Mouse (Mus musculus): ENCODE measurements around the gene Grap.
A peak's percentile ranks its signal among the peaks of the same experiment; 100 is the strongest.

Grap gene

DNA sequence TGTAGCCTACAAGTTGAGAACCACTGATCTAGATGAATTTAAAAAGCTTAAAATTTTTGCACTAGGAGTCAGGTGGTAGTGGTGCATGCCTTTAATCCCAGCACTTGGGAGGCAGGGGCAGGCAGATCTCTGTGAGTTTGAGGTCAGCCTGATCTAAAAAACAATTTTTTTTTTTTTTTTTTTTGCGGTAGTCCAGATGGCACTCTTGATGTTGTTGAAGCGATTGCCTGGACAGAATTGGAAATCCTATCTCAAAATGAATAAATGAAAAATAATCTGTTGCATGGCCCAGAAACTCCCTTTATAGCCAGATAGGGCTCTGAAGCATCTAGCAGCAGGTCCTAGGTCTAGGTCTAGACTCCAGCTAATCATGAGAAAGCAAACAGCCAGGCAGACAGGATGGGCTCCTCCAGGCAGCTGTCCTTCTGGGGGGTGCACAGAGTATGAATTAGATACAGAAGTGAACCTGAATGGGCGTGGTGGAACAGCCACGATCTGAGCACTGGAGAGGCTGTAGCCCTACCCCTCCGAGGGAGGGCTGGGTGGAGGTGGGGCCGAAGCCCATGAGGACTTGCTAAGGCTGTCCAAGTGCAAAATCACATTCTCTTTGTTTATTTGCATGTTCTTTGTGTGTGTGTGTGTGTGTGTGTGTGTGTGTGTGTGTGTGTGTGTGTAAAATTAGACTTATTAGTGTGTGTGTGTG, 3.2 kb downstream of the Grap start:
- peak; percentile 25 for DNase-seq (ENCODE audit: low read depth, low spot score)

DNA sequence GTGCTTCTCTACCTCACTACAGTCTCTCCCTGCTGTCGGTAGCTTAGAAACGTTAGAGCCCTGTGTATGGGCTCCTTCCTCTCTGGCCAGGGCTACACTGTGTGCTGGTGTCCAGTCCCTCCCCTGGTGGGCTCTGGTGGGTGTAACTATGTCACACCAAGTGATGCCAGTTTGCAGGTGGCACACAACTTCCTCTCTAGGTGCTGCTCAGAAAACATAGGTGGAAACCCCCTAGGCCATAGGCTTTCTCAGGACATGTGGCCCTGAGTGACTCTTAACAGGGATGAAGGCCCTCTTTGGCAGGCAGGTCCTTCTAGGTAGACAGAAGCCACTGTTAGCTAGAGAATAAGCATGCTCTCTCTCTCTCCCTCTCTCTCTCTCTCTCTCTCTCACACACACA, 4.4 kb downstream of the Grap start:
- DNase-seq (ENCODE audit: low read depth, low spot score): no peak

DNA sequence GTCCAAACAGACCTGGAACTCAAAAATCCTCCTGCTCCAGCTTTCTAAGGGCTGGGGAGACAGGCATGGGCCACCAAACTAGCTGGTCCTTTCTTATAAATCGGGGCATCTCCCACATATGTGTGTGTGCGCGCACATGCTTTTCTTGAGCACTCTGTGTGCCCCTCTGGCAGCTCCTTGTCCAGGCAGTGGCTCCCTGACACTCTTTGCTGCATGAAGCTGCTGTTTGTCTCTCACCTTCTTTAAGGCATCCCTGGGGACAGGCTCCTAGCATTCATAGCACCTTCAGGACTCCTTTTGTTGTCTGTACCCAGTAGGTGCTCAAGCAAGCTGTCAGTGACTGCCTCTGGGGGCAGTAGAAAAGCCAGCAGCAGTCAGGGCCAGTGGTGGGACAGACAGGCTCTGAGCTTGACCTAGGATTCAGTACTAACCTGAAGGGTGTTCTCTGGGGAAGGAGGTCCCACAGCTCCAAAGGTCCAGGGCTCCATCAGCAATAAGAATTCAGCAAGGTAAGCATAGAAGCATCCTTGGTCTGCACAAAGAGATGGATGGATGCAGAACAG, 5.4 kb downstream of the Grap start:
- DNase-seq (ENCODE audit: low read depth, low spot score): no peak

DNA sequence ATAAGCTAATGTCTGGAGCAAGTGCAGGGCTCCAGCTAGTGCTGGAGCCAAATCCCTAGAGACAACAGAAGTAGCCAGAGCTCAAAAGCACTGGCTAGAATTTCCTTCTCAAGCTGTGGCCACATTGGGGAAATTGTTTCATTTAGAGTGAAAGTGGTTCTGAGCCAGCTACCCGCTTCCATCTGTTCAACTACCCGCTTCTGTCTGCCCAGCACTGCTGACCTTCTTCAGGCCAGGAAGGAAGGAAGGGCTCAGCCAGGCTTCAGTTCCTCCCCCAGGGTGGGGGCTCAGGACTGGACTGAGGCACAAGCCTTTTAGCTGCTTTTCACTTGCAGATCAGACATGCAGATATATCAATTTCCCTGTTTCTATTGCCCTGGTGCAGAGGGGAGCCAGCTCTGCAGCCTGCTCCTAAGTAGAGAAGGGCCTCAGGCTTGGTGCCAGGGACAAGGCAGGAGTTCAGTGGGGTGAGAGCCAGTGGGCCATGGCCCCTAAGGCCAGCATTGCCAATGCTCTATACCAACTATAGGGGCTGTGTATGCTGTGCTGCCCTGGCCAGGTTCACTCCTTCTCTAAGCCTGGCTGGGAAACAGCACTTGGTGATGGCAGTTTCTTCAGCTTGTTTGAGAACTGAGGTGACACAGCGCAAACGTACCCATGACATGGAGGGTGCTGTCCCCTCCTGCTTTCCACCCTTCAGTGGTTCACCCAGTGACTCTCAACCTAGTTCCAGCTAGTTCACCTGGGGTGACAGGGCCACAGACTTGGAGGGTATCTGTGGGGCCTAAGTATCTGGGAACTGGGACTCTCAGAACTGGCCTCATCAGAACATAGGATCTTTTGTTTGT, 6.2 kb downstream of the Grap start:
- no peak for DNase-seq (ENCODE audit: low read depth, low spot score)

DNA sequence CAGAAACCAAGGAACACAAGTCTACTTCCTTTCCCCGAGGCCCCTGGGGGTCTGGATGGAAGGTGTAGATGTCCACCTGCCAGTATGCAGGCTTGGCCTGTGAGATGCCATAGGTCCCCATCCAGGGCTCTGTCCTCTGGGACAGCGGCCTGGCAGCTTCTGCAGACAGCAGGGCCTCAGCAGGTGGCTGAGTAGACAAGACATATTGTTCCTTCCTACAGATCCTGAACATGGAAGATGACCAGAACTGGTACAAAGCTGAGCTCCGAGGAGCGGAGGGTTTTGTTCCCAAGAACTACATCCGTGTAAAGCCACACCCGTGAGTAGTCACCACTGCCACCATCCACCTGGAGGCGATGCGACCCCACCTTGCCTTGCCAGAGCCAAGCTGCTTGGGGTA, 6.9 kb downstream of the Grap start:
- DNase-seq (ENCODE audit: low read depth, low spot score): no peak

DNA sequence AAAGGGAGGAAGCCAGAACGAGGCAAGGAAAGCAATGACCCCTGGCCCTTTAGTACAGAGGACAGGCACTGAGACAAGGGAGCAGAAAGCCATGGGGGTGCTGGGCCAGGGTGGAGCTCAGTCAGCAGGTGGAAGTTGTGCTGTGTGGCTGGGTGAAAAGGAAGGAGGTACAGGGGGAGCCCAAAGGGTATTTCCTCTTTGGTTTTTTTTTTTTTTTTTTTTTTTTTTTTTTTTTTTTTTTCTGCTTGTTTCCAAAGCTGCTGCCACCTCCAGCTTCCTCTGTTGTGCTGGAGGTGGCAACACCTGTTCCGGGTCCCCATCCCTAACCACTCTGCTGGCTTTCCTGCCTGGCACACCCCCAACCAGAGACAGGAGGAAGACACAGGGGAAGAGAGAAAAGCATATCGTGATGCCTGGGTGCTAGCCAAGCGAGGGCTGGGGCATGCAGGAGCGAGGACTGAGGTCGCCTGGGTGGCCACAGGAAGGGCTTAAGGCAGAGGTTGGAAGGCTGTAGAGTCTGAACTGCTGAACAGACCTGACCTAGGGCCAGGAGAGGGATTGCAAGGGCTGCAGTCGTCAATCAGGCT, 7.8 kb downstream of the Grap start:
- DNase-seq (ENCODE audit: low read depth, low spot score): no peak

DNA sequence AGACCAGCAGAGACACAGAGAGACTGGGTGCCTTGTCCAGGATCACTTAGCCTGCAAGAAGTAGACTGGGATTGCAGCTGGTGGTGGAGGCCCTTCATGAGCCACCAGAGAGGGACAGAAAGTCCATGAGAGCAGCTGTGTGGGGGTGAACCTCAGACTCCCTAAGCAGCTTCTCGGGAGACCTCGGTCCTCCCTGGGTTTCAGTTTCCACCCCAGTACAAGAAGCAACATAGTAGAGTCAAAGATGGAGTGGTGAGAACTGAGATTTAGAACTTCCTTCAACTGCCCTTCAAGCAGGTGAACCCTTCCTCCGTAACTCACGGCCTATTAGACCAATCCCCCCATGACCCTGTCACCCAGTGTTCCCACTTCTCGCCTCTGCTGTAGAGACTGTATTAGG, 9.1 kb downstream of the Grap start:
- DNase-seq (ENCODE audit: low read depth, low spot score): no peak

DNA sequence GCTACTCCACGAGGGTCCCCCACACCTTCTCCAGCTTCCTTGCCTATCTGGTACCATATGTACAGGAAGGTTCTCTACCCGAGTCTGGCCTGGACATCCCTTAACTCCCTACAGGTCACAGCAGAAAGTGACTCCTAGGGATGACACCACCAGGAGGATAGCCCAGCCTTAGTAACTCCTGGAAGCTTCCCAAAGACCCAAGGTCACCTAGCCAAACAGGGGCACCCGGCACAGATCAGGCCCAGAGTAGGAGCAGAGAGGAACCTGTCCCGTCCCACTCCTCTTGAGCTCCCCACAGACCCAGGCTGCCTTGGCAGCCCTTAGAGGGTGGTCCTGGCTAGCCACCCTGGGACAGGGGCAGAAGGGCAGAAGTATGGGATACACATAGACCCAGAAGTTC, 12.3 kb downstream of the Grap start:
- no peak for DNase-seq (ENCODE audit: low read depth, low spot score)

DNA sequence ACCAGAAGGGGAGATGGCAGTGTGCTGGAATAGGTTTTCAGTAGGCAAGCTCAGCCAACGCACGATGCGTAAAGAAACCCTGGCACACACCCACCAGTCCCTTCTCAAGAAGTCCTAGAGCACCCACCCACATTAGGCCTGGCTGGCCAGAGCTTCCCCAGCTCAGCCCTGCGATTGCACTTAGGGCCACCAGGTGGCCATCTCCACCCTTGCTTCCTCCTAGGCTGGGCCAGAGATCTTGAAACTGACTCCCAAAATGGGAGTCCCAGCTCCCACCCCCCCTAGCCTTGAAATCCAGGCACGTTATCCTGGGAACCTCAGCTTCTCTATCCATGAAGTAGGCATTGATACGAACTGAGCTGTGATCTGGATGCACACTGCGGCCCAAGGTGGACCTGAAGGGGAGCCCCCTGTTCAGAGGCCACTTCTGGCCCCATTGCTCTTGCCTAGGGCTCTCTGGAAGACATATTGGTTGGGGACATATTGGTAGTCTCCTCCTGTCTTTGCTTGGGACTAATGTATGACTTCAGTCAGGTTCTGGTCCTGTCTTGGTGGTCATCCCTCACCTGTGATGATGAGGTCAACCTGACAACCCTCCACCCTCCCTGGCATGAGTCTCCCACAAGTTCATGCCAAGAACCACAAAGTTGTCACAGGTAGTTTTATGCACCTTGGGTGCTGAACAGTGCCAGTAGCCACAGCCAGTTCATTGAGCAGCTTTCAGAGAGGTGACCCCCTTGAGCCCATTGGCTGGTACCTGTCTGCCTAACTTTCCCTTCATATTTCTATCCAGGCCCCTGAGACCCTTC, 13.1 kb downstream of the Grap start:
- peak; percentile 68 for DNase-seq (ENCODE audit: low read depth, low spot score)

DNA sequence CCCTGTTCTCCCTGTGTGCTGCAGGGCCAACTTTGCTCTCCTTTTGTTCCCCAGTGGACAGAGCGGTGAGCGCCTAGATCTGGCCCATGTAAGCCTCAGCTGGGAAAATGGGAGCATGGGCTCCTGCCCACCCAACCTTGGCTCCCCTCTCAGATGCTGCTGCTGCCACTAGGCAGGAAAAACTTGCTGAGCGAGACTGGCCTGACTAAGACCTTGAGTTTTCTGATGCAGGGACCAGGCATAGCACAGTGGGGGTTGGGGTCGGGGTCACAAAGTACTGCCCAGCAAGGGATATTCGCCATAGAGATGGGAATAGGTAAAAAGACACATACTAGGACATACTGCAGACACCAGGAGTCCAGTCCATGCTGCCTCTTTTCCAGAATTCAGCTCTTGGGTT, 14.2 kb downstream of the Grap start:
- DNase-seq (ENCODE audit: low read depth, low spot score): no peak

DNA sequence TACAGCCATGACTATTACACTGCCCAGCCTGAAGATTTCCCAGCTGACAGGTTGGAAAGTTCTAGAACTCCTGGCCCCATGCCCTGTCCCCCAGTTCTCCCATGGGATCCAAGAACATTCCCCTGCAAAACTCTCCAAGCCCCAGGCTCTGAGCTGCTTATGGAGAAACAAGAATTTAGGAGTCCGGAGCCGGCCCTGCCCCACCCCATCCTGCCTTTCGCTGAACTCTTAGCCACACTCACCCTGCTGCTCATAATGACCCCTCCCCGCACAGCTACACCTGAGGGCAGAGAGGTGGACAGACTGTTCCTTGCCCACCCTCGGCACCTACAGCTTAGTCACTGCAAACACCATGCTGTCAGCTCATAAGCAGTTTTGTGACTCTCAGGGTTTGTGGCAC, 14.7 kb downstream of the Grap start:
- no peak for DNase-seq (ENCODE audit: low read depth, low spot score)

DNA sequence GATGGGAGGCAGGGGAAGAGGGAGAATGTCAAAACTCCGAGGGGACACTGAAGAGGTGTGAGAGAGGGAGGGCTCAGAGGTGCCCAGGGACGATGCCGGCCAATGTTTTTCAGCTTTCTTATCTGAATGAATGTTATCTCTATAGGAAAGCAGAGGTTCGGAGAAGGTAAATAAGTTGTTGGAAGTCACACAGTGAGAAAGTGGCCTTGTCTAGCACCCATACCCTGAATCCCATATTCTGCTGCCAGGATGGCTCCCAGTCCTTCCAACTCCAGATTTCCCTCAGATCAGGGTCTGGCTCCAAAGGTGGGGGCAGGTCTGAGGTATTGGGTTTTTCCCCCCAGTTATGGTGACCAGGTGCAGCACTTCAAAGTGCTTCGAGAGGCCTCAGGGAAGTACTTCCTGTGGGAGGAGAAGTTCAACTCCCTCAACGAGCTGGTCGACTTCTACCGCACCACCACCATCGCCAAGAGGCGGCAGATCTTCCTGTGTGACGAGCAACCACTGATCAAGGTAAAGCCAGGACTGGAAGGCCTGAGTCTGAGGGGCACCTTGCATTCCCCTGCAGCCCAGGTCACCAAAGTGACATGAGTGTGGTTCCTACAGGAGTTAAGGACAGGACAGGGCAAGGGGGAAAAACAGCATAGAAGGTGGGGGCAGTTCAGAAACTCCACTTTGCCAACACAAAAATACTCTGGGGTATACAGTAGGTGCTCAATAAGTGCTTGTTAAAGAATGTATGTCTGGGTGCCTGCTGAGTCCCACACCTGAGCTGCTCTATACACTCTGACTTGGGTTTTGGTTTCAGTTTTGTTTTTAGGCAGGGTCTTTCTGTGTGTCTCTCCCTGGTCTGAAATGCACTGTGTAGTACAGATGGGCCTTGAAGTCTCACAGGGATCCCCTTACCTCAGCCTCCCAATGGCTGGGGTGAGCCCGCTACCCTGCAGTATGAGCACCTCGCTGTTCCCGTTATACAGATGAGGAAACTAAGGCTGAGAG, 16.7 kb downstream of the Grap start:
- DNase-seq (ENCODE audit: low read depth, low spot score): no peak

DNA sequence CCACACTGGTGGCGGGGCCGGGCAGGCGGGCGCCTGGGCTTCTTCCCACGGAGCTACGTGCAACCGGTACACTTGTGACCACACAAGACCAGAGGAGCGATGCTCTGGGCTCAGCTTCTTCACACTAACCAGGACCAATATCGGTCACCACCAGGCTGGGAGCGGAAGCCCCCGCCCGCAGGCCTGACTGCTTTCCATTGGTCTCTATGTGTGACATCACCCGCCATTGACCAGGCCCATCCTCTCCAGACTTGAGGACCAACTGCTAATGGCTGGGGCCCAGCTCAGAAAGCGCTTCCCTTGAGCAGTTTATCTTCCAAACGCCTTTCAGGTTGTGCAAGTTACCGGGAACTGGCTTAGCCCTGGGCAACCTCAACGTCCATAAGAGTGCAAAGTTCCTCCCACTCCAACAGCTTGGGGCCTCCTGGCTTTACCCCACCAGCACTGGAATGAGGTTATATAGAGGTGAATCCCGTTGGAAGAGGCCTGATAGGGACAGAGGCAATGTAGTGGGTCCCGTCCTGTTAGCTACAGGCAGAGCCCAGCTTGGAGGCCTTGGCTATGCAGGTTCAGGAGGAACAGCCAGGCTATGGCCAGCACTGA, 18.8 kb downstream of the Grap start:
- peak; percentile 42 for DNase-seq (ENCODE audit: low read depth, low spot score)

DNA sequence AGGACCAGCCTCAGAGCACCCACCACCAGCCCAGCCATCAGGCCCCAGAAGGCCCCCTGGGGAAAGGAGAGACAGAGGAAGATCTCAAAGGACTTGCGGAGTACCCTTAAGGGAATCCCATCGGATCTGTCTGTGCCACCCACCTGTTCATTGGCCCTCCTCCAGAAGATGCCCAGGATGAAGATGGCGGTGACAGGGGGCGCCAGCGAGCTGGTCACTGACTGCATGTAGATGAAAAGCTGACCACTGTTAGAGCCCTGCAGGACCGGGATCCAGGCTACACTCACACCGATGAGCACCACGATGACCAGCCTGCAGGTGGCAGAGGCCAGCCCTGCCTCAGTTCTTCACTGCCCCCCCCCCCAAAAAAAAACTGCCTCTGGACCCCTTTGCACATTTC, 20.6 kb downstream of the Grap start:
- no peak for DNase-seq (ENCODE audit: low read depth, low spot score)

DNA sequence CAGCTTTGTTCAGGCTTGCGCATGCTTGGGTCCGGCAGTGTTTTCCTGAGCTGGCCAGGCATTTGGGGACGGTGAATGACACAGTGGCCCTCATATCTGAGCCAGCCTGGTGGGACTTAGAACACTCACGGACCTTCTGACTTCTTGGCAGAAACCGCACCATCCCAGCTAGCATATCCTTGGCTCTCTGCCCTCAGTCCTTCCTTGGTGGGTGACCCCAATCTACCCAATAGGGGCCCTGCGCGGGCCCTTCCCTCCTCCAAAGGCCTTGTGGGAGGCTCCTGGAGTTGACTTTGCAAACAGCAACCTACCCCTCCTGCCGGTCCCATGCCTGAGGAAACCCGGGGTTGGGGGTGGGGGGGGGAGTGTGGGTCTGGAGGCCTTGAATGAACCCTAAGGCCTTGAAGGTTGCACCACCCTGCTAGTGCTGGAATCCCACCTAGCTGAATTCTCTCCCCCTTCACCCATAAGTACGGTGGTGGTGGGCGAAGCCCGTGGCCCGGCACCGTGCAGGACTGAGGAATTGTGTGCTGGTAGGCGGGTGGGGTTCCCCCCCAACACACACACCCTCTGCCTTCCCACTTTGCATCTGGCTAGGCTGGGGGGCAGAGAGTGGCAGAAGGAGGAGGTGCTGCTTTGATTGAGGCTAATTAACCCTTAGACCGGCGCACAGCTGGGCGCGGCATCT, 21.2 kb downstream of the Grap start:
- DNase-seq (ENCODE audit: low read depth, low spot score): peak; percentile 28

DNA sequence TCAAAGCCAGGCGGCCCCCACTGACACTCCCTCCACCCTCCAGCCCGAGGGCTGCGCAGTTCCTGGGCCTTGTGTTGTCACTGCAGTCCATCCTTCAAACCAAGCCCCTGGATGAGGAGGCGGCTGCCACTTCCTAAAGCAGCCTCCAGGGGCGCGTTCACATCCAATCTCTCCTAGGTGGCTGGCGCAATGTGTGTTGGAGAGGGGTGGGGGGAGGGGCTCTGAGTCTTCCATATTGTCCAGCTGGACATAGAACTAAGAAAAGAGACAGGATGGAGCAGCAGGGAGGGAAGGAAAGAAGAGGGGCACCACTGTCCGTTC, 21.7 kb downstream of the Grap start:
- peak; percentile 93 for DNase-seq (ENCODE audit: low read depth, low spot score)

DNA sequence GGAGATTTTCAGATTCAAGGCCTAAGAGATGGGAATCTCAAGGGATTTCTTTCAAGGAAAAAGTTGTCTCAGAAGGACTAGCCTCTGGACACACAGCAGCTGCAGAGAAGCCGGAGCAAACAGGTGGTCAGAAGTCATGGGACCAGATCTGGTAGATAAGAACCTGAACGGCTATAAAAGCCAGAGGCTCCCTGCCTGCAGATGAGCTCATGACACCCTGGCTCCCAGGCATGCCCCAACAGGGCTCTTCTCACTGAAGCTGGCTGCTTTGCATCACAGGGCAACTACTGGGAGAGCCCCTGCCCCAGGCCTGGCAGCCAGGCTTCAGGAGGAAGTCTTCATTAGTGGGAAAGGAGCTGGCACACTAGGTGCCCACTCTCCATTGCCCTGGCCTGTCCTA, 22.3 kb downstream of the Grap start:
- DNase-seq (ENCODE audit: low read depth, low spot score): no peak

DNA sequence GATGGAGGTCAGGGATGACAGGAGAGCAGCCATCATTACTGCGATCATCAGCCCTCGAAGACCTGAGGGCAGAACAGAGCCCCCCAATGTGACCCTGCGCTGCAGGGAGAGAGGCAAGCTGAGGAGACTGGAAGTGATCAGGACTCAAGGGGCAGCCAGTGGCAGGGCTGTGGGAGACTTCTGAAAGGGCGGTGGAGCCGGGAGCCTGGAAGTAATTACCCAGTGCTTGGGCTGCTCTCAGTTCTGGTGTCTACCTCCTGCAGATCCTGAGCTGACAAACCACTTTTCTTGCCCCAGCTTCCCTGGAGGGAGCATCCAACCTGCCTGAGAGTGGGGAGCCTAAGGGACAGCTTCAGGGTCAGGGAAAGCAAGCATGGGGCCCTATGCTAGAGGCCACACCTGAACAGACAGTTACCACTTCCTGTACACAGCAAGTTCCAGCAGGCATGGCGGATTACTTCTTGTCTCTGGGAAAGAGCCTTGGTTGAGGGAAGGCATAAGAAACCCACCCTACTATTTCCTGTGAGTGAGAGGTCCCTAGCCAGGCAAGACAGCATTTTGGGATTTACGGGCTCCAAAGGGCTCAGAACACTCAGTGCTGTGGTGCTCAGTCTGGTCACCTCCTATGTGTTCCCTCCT, 23.3 kb downstream of the Grap start:
- DNase-seq (ENCODE audit: low read depth, low spot score): no peak

DNA sequence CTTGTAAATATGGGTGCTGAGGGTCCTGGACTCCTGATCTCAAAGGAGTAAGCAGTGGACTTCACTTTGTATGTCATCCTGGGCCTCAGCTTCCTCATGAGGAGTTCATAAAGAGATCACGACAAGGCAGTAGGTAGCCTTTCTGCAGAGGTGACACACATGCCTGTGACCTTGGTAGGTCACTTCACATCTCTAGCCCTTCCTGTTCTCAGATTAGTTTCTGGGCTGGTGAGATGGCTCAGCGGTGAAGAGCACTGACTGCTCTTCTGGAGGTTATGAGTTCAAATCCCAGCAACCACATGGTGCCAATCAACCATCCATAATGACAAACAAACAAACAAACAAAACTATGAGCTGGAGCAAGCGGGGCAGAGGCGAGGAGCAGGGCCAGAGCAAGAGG, 24.6 kb downstream of the Grap start:
- no peak for DNase-seq (ENCODE audit: low read depth, low spot score)

Measured in ZHBTc4 (cell line).